Mouse (Mus musculus) gastrocnemius, postnatal 4 days (tissue): ENCODE results near the gene Hspa12b. TPM values are rescaled to one million over a fixed set of nuclear protein-coding genes. Genes with fewer than 3 reads are reported as not detected.
A peak's percentile ranks its signal among the peaks of the same experiment; 100 is the strongest.

Source experiments
- DNase-seq, 2 experiments: peaks; one replicate each; pipeline ENCODE4 v3.0.0; 2021 to 2022; ENCODE audit warnings: low spot score in 2 of 2, mixed read lengths in 2 of 2
- total RNA-seq, 2 experiments: library from RNA; stranded (reverse); gene quantifications; 2 replicates each; pipeline ENCODE4 v1.2.3; 2021

The Hspa12b gene
- total RNA-seq, 2 experiments from 2014 or later: 30.6 to 32.6 TPM

- DNase-seq: no peak
Measured at GRCm38 (mm10) chr2:131146193-131147042, 19.3 kb downstream of the Hspa12b start.

GRCm38 (mm10) chr2:131147043-131147365, 19.9 kb downstream of the Hspa12b start:
- no peak for DNase-seq

DNA sequence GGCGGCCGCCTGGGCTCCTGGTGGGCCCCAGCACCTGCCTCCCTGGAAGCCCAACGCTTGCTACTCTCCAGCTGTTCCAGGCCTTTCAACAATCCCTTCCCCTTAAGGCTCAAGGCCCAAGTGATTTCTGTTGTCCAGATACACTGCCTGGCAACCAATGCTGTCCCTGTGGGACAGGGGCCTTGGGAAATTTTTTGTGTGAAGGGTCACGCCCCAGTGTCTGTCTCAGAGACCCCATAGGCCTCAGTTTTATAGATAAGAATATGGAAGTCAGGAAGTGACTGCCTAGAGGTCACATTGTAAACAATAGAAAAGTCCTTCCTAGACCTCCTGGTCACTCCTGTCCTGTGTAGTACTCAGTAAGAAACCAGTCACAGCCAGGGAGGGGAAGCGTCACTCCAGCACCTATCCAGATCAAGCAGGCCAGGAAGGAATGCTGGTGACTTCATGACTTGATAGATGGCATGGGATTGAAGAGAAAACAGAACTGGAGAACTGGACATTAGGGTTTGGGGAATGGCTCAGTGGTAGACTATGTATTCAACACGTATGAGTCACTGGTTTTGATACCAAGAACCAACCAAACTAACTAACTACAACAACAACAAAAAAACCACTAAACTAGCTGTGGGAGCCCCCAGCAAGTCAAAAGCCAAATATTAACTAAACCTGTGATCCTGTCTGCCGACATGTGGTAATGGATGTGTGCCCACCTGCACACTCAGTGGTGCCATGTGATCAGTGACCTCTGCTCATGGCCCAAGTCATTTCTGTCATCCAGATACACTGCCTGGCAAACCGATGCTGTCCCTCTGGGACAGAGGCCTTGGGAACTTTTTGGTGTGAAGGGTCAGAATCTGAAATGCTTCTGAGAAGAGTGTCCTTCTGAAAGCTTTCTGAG, 21.5 kb downstream of the Hspa12b start:
- DNase-seq: no peak

GRCm38 (mm10) chr2:131149254-131149578, 22.1 kb downstream of the Hspa12b start:
- no peak for DNase-seq

- DNase-seq: no peak
Measured at GRCm38 (mm10) chr2:131152166-131152730, 25.2 kb downstream of the Hspa12b start.

DNA sequence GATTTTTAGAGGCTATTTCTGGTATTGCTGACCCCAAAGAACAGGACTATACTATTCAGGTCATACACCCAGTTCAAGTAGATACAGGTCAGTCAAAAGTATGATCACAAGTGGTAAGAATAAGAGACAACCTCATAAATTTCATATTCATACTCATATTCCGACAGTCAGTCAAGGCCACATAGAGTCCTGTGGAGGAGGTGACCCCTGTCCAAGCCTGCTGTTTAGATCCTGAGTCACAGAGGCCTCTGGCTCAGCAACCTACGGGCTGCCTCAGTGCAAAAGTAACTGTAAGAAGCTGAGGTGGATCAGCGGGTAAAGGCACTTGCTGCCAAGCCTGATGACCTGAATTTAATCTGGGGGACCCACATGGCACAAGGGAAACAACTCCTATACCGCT, 27.0 kb downstream of the Hspa12b start:
- no peak for DNase-seq

DNA sequence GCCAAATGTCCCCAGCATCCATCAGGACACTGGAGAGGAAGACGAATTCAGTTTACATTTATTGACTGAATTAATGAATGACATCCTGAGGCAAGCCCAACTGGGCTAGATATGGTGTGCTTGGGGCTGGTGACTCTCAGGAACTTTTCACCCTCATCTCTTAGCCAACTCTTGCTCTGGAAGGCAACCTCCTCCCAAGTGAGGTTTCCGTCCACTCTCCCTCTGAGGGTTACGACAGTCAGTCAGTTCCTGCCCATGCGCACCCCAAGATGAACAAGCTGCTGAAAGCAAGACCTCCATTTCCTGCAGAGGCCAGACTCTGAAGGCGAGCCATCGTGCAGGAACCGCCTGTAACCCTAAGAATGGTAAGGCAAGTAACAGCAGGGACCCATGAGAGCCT, 29.9 kb downstream of the Hspa12b start:
- no peak for DNase-seq

DNA sequence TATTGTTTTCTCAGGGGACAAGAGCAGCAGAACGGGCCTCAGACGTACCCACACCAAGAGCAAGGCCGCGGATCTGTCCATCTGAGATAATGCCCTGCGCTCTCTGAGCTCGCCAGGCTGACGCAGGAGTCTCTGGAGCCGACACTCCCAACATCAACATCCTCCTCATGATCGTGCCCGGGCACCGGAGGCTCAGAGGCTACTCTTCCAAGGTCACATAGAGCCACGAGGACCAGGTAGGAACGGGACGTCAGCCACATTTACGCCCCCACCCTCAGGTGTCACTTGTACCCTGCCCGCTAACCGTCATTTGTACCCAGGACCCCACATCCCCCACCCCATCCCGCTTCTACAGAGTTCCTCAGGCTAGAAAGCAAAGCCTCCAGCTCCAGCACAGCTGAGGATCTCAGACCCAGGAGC, 32.4 kb downstream of the Hspa12b start:
- DNase-seq: peak in 1 of 2 experiments; percentile 48

GRCm38 (mm10) chr2:131159938-131160581, 33.0 kb downstream of the Hspa12b start, which contains the start of gene 1700037H04Rik:
Gene 1700037H04Rik, minus strand, starts transcription at chr2:131160081.
- peak; percentile 87 to 97 for DNase-seq

DNA sequence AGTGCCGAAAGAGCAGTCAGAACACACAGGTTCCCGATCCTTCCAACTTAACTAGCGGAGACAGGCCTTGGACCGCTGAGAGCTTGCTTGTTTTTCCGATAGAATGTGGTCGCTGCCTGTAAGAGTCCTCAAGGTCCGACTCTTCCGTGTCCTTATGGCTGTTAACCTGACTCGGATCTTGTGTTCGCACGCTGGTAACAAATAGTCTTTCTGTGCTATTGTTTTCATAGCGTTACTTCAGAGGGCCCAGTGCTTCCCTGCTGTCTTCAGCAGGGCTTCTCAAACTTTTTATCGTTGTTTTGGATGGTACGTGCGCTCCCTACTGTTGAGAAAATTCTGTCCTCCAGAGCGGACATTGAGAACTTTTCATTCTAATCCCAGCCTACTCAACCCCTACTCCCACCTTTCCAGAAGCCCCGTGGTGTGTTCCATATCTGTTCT, 33.6 kb downstream of the Hspa12b start:
- DNase-seq: no peak

DNA sequence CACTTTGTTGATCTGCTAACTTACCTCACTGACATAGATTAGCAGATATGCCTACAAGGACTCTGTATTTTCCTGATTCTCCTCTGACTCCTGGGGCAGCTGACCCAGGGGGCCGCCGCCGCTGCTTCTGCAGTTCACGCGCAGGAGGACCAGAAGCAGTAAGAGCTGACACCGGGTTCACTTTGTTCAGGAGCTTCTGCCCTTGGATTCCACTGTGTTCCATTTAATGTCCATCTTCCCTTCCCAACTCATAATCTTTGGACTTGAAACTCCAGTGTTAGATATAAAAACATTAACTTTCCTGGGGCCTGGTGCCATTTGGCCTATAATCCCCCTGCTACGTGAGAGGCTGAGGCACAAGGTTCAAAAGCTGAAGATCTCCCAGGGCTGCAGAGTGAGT, 36.8 kb downstream of the Hspa12b start:
- no peak for DNase-seq

- DNase-seq: no peak
Measured at GRCm38 (mm10) chr2:131166172-131166571, 39.1 kb downstream of the Hspa12b start.

GRCm38 (mm10) chr2:131167984-131168383, 40.9 kb downstream of the Hspa12b start:
- DNase-seq: no peak

DNA sequence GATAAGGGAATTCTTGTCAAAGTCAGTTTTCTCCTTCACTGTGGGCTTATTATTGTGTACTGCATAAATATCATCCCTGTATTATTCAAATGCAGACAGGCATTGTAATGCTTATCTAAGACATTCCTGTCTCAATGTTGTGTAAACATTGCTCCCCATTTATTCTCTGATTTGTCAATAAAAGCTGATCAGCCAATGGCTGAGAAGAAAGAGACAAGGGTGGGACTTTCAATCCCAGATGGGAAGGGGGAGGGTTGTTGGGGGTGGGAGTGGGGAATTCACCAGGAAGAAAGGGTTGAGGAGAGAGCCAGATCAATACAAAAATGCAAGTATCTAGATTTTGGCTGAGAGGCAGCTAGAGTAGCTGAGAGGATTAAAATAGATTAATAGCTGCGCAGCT, 41.8 kb downstream of the Hspa12b start:
- DNase-seq: no peak

DNA sequence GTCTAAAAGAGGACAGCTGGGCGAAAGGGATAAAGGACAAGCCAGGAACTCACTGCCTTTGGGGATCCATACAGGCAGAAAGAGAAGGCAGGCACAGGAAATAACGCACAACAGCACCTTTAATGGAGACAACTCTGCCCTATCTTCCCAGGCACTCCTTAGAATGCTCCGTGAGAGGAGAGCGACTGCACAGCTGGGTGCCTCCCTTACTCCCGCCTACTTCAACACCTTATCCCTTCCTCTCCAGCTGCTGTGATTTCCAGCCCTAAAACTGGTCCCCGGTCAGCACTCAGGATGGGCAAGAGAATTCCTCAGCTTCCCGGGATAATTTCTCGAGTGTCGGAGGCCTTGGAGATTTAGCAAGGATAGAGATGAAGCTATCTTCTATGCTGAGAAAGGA, 43.9 kb downstream of the Hspa12b start:
- no peak for DNase-seq

DNA sequence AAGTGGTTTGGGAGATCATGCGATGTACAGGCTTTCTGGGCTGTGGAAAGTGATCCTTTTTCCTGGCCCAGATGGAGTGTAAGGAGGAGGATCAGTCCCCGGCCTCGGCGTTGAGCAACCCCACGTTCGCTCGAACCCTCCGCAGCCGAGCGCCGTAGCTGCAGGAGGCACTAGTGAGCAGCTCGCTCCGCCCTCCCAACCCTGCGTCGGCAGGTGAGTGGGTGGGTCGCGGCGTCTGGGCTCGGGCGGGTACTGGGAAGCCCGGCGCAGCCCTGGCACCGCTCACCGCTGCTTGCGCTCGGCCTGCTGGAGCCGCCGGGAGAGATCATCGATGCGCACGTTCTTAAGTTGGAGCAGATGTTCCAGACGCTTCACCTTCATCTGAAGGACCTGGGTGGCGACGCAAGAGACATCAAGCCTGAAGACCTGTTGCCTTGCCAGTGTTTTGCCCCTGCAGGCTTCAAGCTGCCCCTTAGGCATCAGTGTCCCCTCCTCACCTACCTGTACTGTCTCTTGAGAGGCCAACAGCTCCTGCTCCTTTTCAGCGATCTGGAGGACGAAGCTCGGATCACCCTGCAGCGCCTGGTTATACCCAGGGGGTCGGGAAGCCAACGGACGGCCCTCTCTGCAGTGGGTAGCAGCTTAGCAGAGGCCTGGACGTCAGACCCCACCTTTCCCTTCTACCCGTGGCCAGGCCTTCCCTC, 44.5 kb downstream of the Hspa12b start:
- DNase-seq: peak; percentile 57 to 71

DNA sequence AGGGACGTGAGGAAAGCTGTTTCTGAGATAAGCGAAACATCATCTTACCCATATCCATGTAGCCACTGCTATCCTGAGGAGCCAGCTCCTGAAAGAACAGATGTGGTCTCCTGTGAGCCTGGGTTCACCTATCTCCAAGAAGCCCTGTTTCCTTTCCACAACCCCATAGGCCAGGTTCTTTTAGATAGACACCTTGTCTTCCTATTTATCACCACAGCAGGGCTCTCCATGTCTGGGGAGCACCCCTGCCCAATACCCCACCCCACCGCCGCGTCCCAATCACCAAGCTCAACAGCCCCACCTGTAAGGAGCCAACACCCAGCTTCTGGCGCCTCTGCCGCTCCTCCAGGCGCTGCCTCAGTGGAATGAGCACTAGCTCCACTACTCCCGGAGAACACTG, 45.2 kb downstream of the Hspa12b start:
- no peak for DNase-seq

GRCm38 (mm10) chr2:131174700-131175099, 47.6 kb downstream of the Hspa12b start:
- DNase-seq: peak in 1 of 2 experiments; percentile 40

GRCm38 (mm10) chr2:131175286-131175944, 48.3 kb downstream of the Hspa12b start:
- DNase-seq: no peak

- DNase-seq: no peak
Measured at GRCm38 (mm10) chr2:131175945-131176309, 48.8 kb downstream of the Hspa12b start.
